Mouse (Mus musculus): ENCODE measurements around the gene Cacng8. TPM values are rescaled to one million over a fixed set of nuclear protein-coding genes. Genes with fewer than 3 reads are reported as not detected.

The Cacng8 gene
- polyA plus RNA-seq, 1 experiment from 2014 or later: 0.27 TPM

GRCm38 (mm10) chr7:3421297-3421696 is 30.8 kb downstream of the Cacng8 start:
- no peak for ATAC-seq
- H3K9me3 ChIP-seq (ENCODE audit: control insufficient read depth): no peaks in the 10 kb centered on the region
- no peaks in the 10 kb centered on the region for H3K36me3 ChIP-seq (ENCODE audit: control insufficient read depth, insufficient read depth)
- H3K4me2 ChIP-seq (replicated peaks; ENCODE audit: low read depth): no peak overlapping the region
- H3K27me3 ChIP-seq (replicated peaks; ENCODE audit: control insufficient read depth, insufficient read depth, low read length): peaks cover 40% of the 10 kb centered on the region
- no peak for TF ChIP-seq CTCF (IDR thresholded peaks at IDR 0.05; ENCODE audit: low read depth)
- no peak overlapping the region for H3K9ac ChIP-seq (ENCODE audit: low read depth, low read length)
- H3K27ac ChIP-seq (ENCODE audit: low read depth, low read length): no peak overlapping the region
- WGBS: 77% methylated on average over 3 of the region's 3 CpGs
- H3K4me1 ChIP-seq (replicated peaks; ENCODE audit: control insufficient read depth, insufficient read depth, low read length): no peaks in the 10 kb centered on the region
- no peak overlapping the region for H3K4me3 ChIP-seq (ENCODE audit: low read depth, low read length)

GRCm38 (mm10) chr7:3422051-3422450 is 31.6 kb downstream of the Cacng8 start:
- no peak for ATAC-seq
- H3K4me2 ChIP-seq (replicated peaks; ENCODE audit: low read depth): no peak overlapping the region
- no peak overlapping the region for H3K9ac ChIP-seq (ENCODE audit: low read depth, low read length)
- H3K27ac ChIP-seq (ENCODE audit: low read depth, low read length): no peak overlapping the region
- H3K4me3 ChIP-seq (ENCODE audit: low read depth, low read length): no peak overlapping the region
- no peaks in the 10 kb centered on the region for H3K36me3 ChIP-seq (ENCODE audit: control insufficient read depth, insufficient read depth)
- no peaks in the 10 kb centered on the region for H3K9me3 ChIP-seq (ENCODE audit: control insufficient read depth)
- H3K4me1 ChIP-seq (replicated peaks; ENCODE audit: control insufficient read depth, insufficient read depth, low read length): no peaks in the 10 kb centered on the region
- TF ChIP-seq CTCF (IDR thresholded peaks at IDR 0.05; ENCODE audit: low read depth): no peak
- peaks cover 32% of the 10 kb centered on the region for H3K27me3 ChIP-seq (replicated peaks; ENCODE audit: control insufficient read depth, insufficient read depth, low read length)
- 38% methylated on average over 7 of the region's 7 CpGs for WGBS

- Histone ChIP-seq H3K4me3 (ENCODE audit: low read depth, low read length) (no peak overlapping the region), H3K27ac (ENCODE audit: low read depth, low read length) (no peak overlapping the region), H3K4me2 (replicated peaks; ENCODE audit: low read depth) (no peak overlapping the region), H3K9me3 (ENCODE audit: control insufficient read depth) (no peaks in the 10 kb centered on the region), H3K9ac (ENCODE audit: low read depth, low read length) (no peak overlapping the region), H3K4me1 (replicated peaks; ENCODE audit: control insufficient read depth, insufficient read depth, low read length) (no peaks in the 10 kb centered on the region), H3K27me3 (replicated peaks; ENCODE audit: control insufficient read depth, insufficient read depth, low read length) (peaks cover 28% of the 10 kb centered on the region), H3K36me3 (ENCODE audit: control insufficient read depth, insufficient read depth) (no peaks in the 10 kb centered on the region)
- 2% methylated on average over 30 of the region's 30 CpGs for WGBS
- TF ChIP-seq CTCF (IDR thresholded peaks at IDR 0.05; ENCODE audit: low read depth): no peak
- ATAC-seq: no peak
Observed at GRCm38 (mm10) chr7:3423430-3423829, 32.9 kb downstream of the Cacng8 start.

- no peak for ATAC-seq
- 56% methylated on average over 4 of the region's 4 CpGs for WGBS
- no peak within 1 kb of the TSS for H3K4me2 ChIP-seq (replicated peaks; ENCODE audit: low read depth)
- H3K9me3 ChIP-seq (ENCODE audit: control insufficient read depth): no peaks in the 10 kb centered on the region
- peaks cover 28% of the 10 kb centered on the region for H3K27me3 ChIP-seq (replicated peaks; ENCODE audit: control insufficient read depth, insufficient read depth, low read length)
- TF ChIP-seq CTCF (IDR thresholded peaks at IDR 0.05; ENCODE audit: low read depth): no peak
- H3K27ac ChIP-seq (ENCODE audit: low read depth, low read length): no peak within 1 kb of the TSS
- no peak within 1 kb of the TSS for H3K4me3 ChIP-seq (ENCODE audit: low read depth, low read length)
- no peaks in the 10 kb centered on the region for H3K4me1 ChIP-seq (replicated peaks; ENCODE audit: control insufficient read depth, insufficient read depth, low read length)
- H3K36me3 ChIP-seq (ENCODE audit: control insufficient read depth, insufficient read depth): no peaks in the 10 kb centered on the region
- no peak within 1 kb of the TSS for H3K9ac ChIP-seq (ENCODE audit: low read depth, low read length)
Observed at GRCm38 (mm10) chr7:3423895-3424294, 33.4 kb downstream of the Cacng8 start, which contains the start of gene Cacng6. Cacng6 (plus strand) TSS chr7:3424195.

DNA sequence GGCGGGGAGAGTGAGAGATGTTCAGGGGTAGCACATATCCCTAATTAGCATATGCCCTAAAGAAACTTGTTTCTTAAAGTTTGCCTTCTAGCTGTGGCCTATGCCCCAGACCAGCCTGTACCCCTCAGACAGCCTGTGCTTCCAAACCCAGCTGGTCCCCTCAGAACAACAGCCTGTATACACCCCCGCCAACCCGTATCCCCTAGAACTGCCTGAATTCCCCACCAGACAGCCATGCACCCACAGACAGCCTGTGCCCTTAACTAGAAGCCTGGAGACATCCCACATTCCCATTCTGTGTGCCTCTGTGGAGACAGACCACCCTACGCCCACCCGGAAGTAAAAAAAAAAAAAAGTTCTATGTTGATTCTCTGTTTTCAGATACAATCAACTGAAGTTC is 34.7 kb downstream of the Cacng8 start:
- Histone ChIP-seq H3K4me1 (replicated peaks; ENCODE audit: control insufficient read depth, insufficient read depth, low read length) (no peaks in the 10 kb centered on the region), H3K9ac (ENCODE audit: low read depth, low read length) (no peak overlapping the region), H3K9me3 (ENCODE audit: control insufficient read depth) (no peaks in the 10 kb centered on the region), H3K27me3 (replicated peaks; ENCODE audit: control insufficient read depth, insufficient read depth, low read length) (peaks cover 28% of the 10 kb centered on the region), H3K4me3 (ENCODE audit: low read depth, low read length) (no peak overlapping the region), H3K27ac (ENCODE audit: low read depth, low read length) (no peak overlapping the region), H3K4me2 (replicated peaks; ENCODE audit: low read depth) (no peak overlapping the region), H3K36me3 (ENCODE audit: control insufficient read depth, insufficient read depth) (no peaks in the 10 kb centered on the region)
- ATAC-seq: no peak
- 87% methylated on average over 5 of the region's 5 CpGs for WGBS
- TF ChIP-seq CTCF (IDR thresholded peaks at IDR 0.05; ENCODE audit: low read depth): no peak

GRCm38 (mm10) chr7:3430161-3430560 is 39.7 kb downstream of the Cacng8 start:
- TF ChIP-seq CTCF (IDR thresholded peaks at IDR 0.05; ENCODE audit: low read depth): no peak
- Histone ChIP-seq H3K27ac (ENCODE audit: low read depth, low read length) (no peak overlapping the region), H3K27me3 (replicated peaks; ENCODE audit: control insufficient read depth, insufficient read depth, low read length) (no peaks in the 10 kb centered on the region), H3K36me3 (ENCODE audit: control insufficient read depth, insufficient read depth) (no peaks in the 10 kb centered on the region), H3K4me2 (replicated peaks; ENCODE audit: low read depth) (no peak overlapping the region), H3K9me3 (ENCODE audit: control insufficient read depth) (no peaks in the 10 kb centered on the region), H3K4me3 (ENCODE audit: low read depth, low read length) (no peak overlapping the region), H3K9ac (ENCODE audit: low read depth, low read length) (no peak overlapping the region), H3K4me1 (replicated peaks; ENCODE audit: control insufficient read depth, insufficient read depth, low read length) (no peaks in the 10 kb centered on the region)
- 65% methylated on average over 6 of the region's 6 CpGs for WGBS
- ATAC-seq: no peak

DNA sequence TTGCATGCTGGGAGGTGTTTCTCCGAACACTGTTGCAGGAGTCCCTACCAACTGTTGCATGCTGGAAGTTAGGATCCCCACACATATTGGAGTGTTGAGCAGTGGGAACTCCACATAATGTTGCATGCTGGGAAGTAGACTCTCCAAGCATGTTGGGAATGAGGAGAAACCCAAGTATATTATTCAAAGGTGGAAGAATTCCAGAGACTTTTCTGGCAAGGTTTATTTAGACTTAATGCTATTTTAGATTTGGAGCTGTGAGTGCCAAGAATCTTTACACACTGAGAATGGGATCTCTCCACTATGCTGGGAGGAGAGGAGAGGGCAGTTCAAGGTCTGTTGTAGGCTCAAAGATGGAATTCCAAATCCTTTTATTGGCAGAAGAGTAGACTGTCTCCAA is 41.6 kb downstream of the Cacng8 start:
- H3K36me3 ChIP-seq (ENCODE audit: control insufficient read depth, insufficient read depth): no peaks in the 10 kb centered on the region
- no peak for TF ChIP-seq CTCF (IDR thresholded peaks at IDR 0.05; ENCODE audit: low read depth)
- no peak overlapping the region for H3K27ac ChIP-seq (ENCODE audit: low read depth, low read length)
- H3K4me2 ChIP-seq (replicated peaks; ENCODE audit: low read depth): no peak overlapping the region
- no peak overlapping the region for H3K9ac ChIP-seq (ENCODE audit: low read depth, low read length)
- no peaks in the 10 kb centered on the region for H3K9me3 ChIP-seq (ENCODE audit: control insufficient read depth)
- no peaks in the 10 kb centered on the region for H3K4me1 ChIP-seq (replicated peaks; ENCODE audit: control insufficient read depth, insufficient read depth, low read length)
- H3K27me3 ChIP-seq (replicated peaks; ENCODE audit: control insufficient read depth, insufficient read depth, low read length): no peaks in the 10 kb centered on the region
- 76% methylated on average over 1 of the region's 1 CpGs for WGBS
- no peak overlapping the region for H3K4me3 ChIP-seq (ENCODE audit: low read depth, low read length)
- ATAC-seq: no peak

All from intestine, postnatal 0 days (tissue).